Mouse (Mus musculus): ENCODE results near the gene Bnc1. TPM values are rescaled to one million over a fixed set of nuclear protein-coding genes. Genes with fewer than 3 reads are reported as not detected.

Bnc1 gene
- polyA plus RNA-seq, 1 experiment = not detected

DNA sequence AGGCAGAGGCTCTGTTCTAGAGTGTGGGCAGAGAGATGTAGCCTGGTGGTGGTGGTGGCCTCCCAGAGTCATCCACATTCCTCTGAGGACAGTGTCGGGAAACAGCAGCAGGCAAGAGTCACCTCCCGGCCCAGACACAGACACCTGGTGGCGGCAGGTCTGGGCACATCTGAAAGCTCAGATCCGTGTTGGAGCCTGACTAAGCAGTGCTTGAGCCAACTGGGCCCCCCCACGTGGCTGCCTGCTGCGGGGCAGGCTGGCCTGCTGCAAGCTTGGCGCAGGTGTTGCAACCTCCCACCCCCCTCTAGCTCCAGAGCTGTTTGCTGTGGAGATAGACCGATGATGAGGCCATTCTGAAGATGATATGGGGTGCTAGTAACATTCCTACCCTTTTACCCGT, 3.9 kb upstream of the Bnc1 start:
- WGBS = 23% methylated on average over 9 of the region's 9 CpGs
- H3K4me1 ChIP-seq (ENCODE audit: control insufficient read depth, insufficient read depth, low read length) = no peaks in the 10 kb centered on the region
- TF ChIP-seq POLR2A (IDR thresholded peaks at IDR 0.05; ENCODE audit: borderline replicate concordance, insufficient read depth, low read length) (no peak), CTCF (IDR thresholded peaks at IDR 0.05; ENCODE audit: borderline replicate concordance, insufficient read depth, low read depth, low read length) (no peak)
- H3K4me3 ChIP-seq (replicated peaks; ENCODE audit: insufficient read depth, low read depth, low read length) = no peak overlapping the region
- H3K27ac ChIP-seq (ENCODE audit: insufficient read depth, low read length) = no peak overlapping the region
- H3K27me3 ChIP-seq (ENCODE audit: control insufficient read depth, insufficient read depth, low read length) = peaks cover 8% of the 10 kb centered on the region; the same call in 1 of the 2 replicates
- DNase-seq = no peak

DNA sequence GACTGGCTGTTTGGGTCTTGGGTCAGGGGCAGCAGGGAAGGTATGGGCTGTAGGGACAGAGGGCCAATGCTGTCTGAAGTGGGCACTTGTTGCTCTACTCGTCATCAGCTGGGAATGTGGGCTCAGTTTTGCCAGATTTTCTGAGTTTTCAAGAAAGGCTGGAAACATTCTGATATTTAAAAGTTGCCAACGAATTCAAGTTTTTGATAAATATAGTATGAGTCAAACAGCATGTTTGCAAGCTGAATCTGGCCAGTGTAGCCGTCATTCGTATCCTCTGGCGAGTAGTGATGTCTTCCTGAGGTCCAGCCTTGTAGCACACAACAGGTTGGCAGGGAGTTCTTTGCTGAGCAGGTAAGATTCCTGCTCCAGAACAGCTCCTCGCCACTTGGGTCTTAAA, 3.0 kb upstream of the Bnc1 start:
- no peak overlapping the region for H3K4me3 ChIP-seq (replicated peaks; ENCODE audit: insufficient read depth, low read depth, low read length)
- H3K27me3 ChIP-seq (ENCODE audit: control insufficient read depth, insufficient read depth, low read length) = peaks cover 8% of the 10 kb centered on the region; the same call in 1 of the 2 replicates
- TF ChIP-seq CTCF (IDR thresholded peaks at IDR 0.05; ENCODE audit: borderline replicate concordance, insufficient read depth, low read depth, low read length) (no peak), POLR2A (IDR thresholded peaks at IDR 0.05; ENCODE audit: borderline replicate concordance, insufficient read depth, low read length) (no peak)
- H3K4me1 ChIP-seq (ENCODE audit: control insufficient read depth, insufficient read depth, low read length) = no peaks in the 10 kb centered on the region
- 93% methylated on average over 6 of the region's 6 CpGs for WGBS
- no peak for DNase-seq
- H3K27ac ChIP-seq (ENCODE audit: insufficient read depth, low read length) = no peak overlapping the region

DNA sequence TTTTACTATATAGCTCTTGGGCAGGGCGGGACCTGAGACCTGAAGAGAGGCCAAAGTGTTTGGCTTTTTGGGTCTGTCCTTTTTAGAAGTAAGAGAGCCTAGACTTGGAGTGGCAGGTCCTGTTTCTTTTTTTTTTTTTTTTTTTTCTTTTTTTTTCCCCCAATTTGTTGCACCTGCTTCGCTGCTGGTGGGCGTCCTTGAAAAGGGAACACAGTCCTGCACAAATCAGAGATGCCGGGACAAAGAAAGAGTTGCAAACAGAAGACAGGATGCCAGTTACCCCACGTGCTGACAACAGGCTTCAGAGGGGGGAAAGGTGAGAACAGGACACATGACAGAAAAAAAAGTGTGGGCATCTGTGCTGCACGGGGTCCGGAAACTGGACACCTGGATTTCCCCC, 1.0 kb upstream of the Bnc1 start:
- WGBS = 81% methylated on average over 7 of the region's 7 CpGs
- no peak for DNase-seq
- TF ChIP-seq POLR2A (IDR thresholded peaks at IDR 0.05; ENCODE audit: borderline replicate concordance, insufficient read depth, low read length) = no peak
- TF ChIP-seq CTCF (IDR thresholded peaks at IDR 0.05; ENCODE audit: borderline replicate concordance, insufficient read depth, low read depth, low read length) = no peak
- H3K4me3 ChIP-seq (replicated peaks; ENCODE audit: insufficient read depth, low read depth, low read length) = no peak overlapping the region
- no peak overlapping the region for H3K27ac ChIP-seq (ENCODE audit: insufficient read depth, low read length)
- H3K27me3 ChIP-seq (ENCODE audit: control insufficient read depth, insufficient read depth, low read length) = peaks cover 8% of the 10 kb centered on the region; the same call in 1 of the 2 replicates
- no peaks in the 10 kb centered on the region for H3K4me1 ChIP-seq (ENCODE audit: control insufficient read depth, insufficient read depth, low read length)

DNA sequence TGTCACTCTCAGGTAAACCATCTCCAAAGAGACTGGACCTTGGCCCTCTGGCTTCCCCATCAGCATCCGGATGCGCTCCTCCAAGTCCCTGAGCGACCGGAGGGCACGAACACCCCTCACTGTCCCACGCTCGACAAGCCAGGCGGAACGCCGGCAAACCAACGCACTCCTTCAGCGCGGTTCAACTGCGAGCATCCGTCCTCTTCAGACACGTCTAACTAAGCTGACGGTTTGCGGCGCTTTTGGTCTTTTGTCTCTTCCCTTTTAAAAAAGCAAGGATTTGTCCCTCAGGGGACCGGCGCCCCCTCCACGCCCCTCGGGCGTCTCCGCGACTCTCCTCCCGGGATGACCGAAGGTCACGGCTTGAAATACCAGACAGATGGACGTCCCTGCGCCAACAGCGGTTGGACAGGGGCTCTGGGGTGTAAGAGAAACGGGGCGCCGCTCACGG, 456 bp downstream of the Bnc1 start:
- H3K4me1 ChIP-seq (ENCODE audit: control insufficient read depth, insufficient read depth, low read length) = no peaks in the 10 kb centered on the region
- H3K27ac ChIP-seq (ENCODE audit: insufficient read depth, low read length) = no peak overlapping the region
- H3K4me3 ChIP-seq (replicated peaks; ENCODE audit: insufficient read depth, low read depth, low read length) = no peak overlapping the region
- WGBS = 1% methylated on average over 36 of the region's 36 CpGs
- no peak for DNase-seq
- no peak for TF ChIP-seq CTCF (IDR thresholded peaks at IDR 0.05; ENCODE audit: borderline replicate concordance, insufficient read depth, low read depth, low read length)
- TF ChIP-seq POLR2A (IDR thresholded peaks at IDR 0.05; ENCODE audit: borderline replicate concordance, insufficient read depth, low read length) = no peak
- H3K27me3 ChIP-seq (ENCODE audit: control insufficient read depth, insufficient read depth, low read length) = peaks cover 8% of the 10 kb centered on the region; the same call in 1 of the 2 replicates

DNA sequence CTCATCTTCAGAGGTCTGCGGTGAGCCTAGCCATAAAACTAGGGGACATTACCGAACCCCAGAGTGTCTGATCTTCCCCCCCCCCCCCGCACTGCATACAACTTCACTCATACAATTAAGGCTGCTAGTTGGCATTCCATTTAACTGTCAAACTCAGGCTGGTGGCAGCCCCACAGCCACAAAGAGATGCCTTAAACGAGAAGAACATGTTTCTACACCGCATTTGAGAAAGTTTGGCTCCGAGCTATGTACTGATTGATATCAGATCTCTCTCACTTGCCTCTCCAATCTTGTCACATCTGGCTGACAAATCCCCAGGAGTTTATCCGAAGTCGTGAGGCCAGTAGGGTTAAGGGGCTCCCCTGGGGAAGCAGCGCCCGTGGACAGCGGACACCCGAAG, 976 bp downstream of the Bnc1 start:
- DNase-seq = no peak
- 16% methylated on average over 12 of the region's 12 CpGs for WGBS
- Histone ChIP-seq H3K4me3 (replicated peaks; ENCODE audit: insufficient read depth, low read depth, low read length) (no peak overlapping the region), H3K27ac (ENCODE audit: insufficient read depth, low read length) (no peak overlapping the region), H3K4me1 (ENCODE audit: control insufficient read depth, insufficient read depth, low read length) (no peaks in the 10 kb centered on the region), H3K27me3 (ENCODE audit: control insufficient read depth, insufficient read depth, low read length) (peaks cover 8% of the 10 kb centered on the region; the same call in 1 of the 2 replicates)
- TF ChIP-seq POLR2A (IDR thresholded peaks at IDR 0.05; ENCODE audit: borderline replicate concordance, insufficient read depth, low read length) = no peak
- no peak for TF ChIP-seq CTCF (IDR thresholded peaks at IDR 0.05; ENCODE audit: borderline replicate concordance, insufficient read depth, low read depth, low read length)

DNA sequence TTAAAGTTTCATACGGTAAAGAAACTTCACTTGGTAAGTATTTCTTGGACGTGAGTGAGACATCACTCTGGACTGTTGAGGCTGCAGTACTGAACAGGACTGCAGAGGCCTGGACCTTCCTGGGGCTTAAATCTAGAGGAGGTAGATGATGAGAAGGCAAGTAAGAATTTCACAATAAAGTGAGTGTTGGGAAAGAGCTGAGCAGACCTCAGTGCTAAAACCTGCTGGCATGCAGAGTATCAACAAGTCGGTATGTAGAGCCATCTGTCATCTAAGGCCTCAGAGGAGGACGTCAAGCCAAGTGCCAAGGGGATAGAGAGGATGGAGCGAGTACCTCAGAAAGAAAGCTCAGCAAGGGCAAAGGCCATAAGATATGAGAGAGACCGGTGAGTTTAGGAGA, 8.4 kb downstream of the Bnc1 start:
- no peaks in the 10 kb centered on the region for H3K27me3 ChIP-seq (ENCODE audit: control insufficient read depth, insufficient read depth, low read length)
- TF ChIP-seq CTCF (IDR thresholded peaks at IDR 0.05; ENCODE audit: borderline replicate concordance, insufficient read depth, low read depth, low read length) = no peak
- no peak for TF ChIP-seq POLR2A (IDR thresholded peaks at IDR 0.05; ENCODE audit: borderline replicate concordance, insufficient read depth, low read length)
- no peaks in the 10 kb centered on the region for H3K4me1 ChIP-seq (ENCODE audit: control insufficient read depth, insufficient read depth, low read length)
- DNase-seq = no peak
- H3K27ac ChIP-seq (ENCODE audit: insufficient read depth, low read length) = no peak overlapping the region
- H3K4me3 ChIP-seq (replicated peaks; ENCODE audit: insufficient read depth, low read depth, low read length) = no peak overlapping the region
- 55% methylated on average over 6 of the region's 6 CpGs for WGBS

DNA sequence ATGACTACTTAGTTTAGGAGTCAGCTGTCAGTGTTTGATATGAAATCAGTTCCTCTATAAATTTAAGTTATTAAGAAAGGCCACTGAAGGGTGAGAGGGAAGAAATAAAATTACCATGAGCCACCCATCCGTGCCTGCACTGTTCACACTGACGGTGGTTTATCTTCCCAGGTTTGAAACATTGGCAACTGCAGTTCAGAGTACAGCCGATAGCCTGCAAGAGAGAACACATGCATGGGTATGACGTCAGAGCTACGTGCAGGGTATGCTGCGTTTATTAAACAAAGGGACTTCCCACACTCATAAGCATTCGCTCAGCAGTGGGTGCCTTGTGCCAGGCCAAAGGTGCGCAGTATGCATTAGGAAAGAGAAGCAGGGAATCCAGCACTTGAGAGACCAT, 13.8 kb downstream of the Bnc1 start:
- Histone ChIP-seq H3K4me1 (ENCODE audit: control insufficient read depth, insufficient read depth, low read length) (no peaks in the 10 kb centered on the region), H3K4me3 (replicated peaks; ENCODE audit: insufficient read depth, low read depth, low read length) (no peak overlapping the region), H3K27ac (ENCODE audit: insufficient read depth, low read length) (no peak overlapping the region), H3K27me3 (ENCODE audit: control insufficient read depth, insufficient read depth, low read length) (no peaks in the 10 kb centered on the region)
- 65% methylated on average over 8 of the region's 8 CpGs for WGBS
- DNase-seq = no peak
- TF ChIP-seq POLR2A (IDR thresholded peaks at IDR 0.05; ENCODE audit: borderline replicate concordance, insufficient read depth, low read length) (no peak), CTCF (IDR thresholded peaks at IDR 0.05; ENCODE audit: borderline replicate concordance, insufficient read depth, low read depth, low read length) (no peak)

DNA sequence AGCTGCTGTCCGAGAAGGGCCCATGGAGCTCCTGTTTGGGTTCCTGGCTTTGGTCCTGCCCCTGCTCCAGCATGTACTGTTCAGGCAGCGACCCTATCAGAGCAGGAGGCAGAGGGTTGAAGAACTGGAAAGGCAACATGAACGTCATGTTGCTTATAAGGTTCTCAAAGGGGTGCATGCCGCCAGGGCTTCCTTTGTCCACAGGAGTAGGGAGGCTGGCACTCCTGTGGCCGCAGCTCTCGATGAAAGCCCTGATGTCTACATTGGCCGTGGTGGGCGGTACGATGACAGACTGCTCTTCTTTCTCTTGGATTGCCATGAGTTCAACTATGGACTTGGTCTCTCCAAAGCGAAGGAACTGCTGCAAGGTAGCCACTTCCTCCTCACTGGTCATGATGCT, 17.5 kb downstream of the Bnc1 start:
- TF ChIP-seq POLR2A (IDR thresholded peaks at IDR 0.05; ENCODE audit: borderline replicate concordance, insufficient read depth, low read length) = no peak

More for the DNA sequence above, 17.5 kb downstream of the Bnc1 start:
- Histone ChIP-seq H3K27ac (ENCODE audit: insufficient read depth, low read length) (no peak overlapping the region), H3K4me1 (ENCODE audit: control insufficient read depth, insufficient read depth, low read length) (no peaks in the 10 kb centered on the region), H3K4me3 (replicated peaks; ENCODE audit: insufficient read depth, low read depth, low read length) (no peak overlapping the region), H3K27me3 (ENCODE audit: control insufficient read depth, insufficient read depth, low read length) (no peaks in the 10 kb centered on the region)
- 91% methylated on average over 10 of the region's 10 CpGs for WGBS
- DNase-seq = no peak
